Mouse (Mus musculus) erythroblast, embryonic 14.5 days (primary cell): ENCODE results near the gene Aebp1.

Experiments used
- GATA1 ChIP-seq: IDR thresholded peaks from 2 replicates; pipeline ENCODE4 v1.6.1; 2012; ENCODE audit warnings: low read length, inconsistent platforms, mixed read lengths
- TAL1 ChIP-seq: IDR thresholded peaks from 3 replicates; pipeline ENCODE4 v1.6.1; 2012; ENCODE audit warnings: low read length, inconsistent platforms, mixed read lengths

DNA sequence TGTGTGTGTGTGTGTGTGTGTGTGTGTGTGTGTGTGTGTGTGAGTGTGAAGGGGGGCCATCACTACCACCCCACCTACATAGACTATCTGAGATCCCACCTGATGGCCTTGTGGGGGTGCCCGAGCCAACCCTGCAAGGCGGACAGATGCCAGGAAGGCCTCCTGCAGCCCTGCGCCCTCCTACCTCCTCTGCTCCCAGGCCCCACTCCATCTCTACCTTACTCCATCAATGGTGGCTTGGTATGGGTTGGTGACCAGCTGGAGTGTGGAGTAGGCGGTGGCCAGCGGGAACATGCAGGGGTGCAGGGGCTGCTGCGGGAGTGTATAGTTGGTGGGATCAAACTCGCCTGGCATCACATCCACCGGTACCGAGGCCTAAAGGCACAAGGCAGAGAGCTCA, 11.4 kb downstream of the Aebp1 start:
- no peak for TF ChIP-seq GATA1
- TF ChIP-seq TAL1, result no peak
